Mouse (Mus musculus): ENCODE results near the gene Abca6.

DNA sequence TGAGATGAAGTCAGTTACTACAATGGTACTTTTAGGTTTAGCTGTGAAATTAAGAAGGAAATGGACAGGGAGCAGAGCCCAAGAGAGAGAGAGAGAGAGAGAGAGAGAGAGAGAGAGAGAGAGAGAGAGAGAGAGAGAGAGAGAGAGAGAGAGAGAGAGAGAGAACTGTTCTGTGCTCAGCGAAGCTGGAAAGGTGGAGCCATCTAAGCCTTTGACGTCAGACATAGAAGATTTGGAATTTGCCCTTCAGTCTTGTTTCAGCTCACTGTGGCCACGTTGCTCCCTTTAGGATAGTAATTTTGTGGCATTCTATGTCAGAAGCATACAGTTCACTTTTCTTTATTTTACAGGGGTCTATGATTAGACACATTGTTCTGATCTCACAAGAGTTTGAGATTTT is 10.3 kb upstream of the Abca6 start:
- TF ChIP-seq CTCF (IDR thresholded peaks at IDR 0.05; ENCODE audit: borderline replicate concordance, insufficient read depth, low read depth, low read length) (no peak), POLR2A (IDR thresholded peaks at IDR 0.05; ENCODE audit: borderline replicate concordance, insufficient read depth, low read length) (no peak)

Data from cerebellum, adult 2 months (tissue).